Mouse (Mus musculus) intestine, embryonic 16.5 days (tissue): Measurements from ENCODE around the gene Acmsd. TPM values are rescaled to one million over a fixed set of nuclear protein-coding genes. Genes with fewer than 3 reads are reported as not detected.
"Not testable (repeated sequence)": the region's sequence is repeated elsewhere in the genome, so short reads cannot be mapped to it uniquely, and the experiment has no call there.

Experiments
- ATAC-seq: fragments of 200-750 bp; cut with Nextera tagmentation; 2 replicates; pipeline ENCODE4 v1.8.0; 2017; ENCODE audit warnings: moderate TSS enrichment, moderate library complexity
- H3K27ac ChIP-seq: fragments of 300-500 bp; sonication (generic); 2 replicates; pipeline ENCODE4 v1.5.1; 2014; ENCODE audit warnings: mild to moderate bottlenecking, low read length
- H3K27me3 ChIP-seq: fragments of 300-500 bp; sonication (generic); replicated peaks from 2 replicates; pipeline ENCODE4 v1.6.1; 2014; ENCODE audit warnings: low read length, control low read depth, mixed read lengths; ENCODE audit not compliant: control insufficient read depth, insufficient read depth
- H3K36me3 ChIP-seq: fragments of 300-500 bp; sonication (generic); 2 replicates; pipeline ENCODE4 v1.6.1; 2014; ENCODE audit warnings: low read length, control low read depth; ENCODE audit not compliant: control insufficient read depth, insufficient read depth
- H3K4me1 ChIP-seq: fragments of 300-500 bp; sonication (generic); 2 replicates; pipeline ENCODE4 v1.6.1; 2014; ENCODE audit warnings: low read length, control low read depth, mixed read lengths; ENCODE audit not compliant: control insufficient read depth, insufficient read depth
- H3K4me2 ChIP-seq: fragments of 300-500 bp; sonication (generic); 2 replicates; pipeline ENCODE4 v1.6.1; 2014; ENCODE audit warnings: low read depth, low read length, control low read depth
- H3K4me3 ChIP-seq: fragments of 300-500 bp; sonication (generic); 2 replicates; pipeline ENCODE4 v1.5.1; 2014; ENCODE audit warnings: mild to moderate bottlenecking, low read length
- H3K9ac ChIP-seq: fragments of 300-500 bp; sonication (generic); 2 replicates; pipeline ENCODE4 v1.6.1; 2014; ENCODE audit warnings: low read depth, low read length
- H3K9me3 ChIP-seq: fragments of 300-500 bp; sonication (generic); 2 replicates; pipeline ENCODE4 v1.6.1; 2016; ENCODE audit warnings: low read length, control low read depth; ENCODE audit not compliant: control insufficient read depth
- WGBS: fragments of 180-500 bp; shearing (Covaris S2); extraction: QIAGEN DNeasy Blood & Tissue Kit; methylation state at CpG from one replicate; pipeline ENCODE4 v1.1.7; 2014; 5-methylcytosine and 5-hydroxymethylcytosine counted together
- polyA plus RNA-seq: library from polyadenylated mRNA; unstranded; fragments of >200 nt; fragmentation: Nextera tagmentation; extraction: Ambion mirVana; gene quantifications from 2 replicates; pipeline ENCODE4 v1.2.1, GENCODE M21; 2015

Acmsd gene
- polyA plus RNA-seq, 1 experiment from 2014 or later: 0.12 TPM

- no peaks in the 10 kb centered on the region for H3K36me3 ChIP-seq
- H3K27me3 ChIP-seq: no peaks in the 10 kb centered on the region
- H3K4me3 ChIP-seq: no peak overlapping the region
- H3K9ac ChIP-seq: no peak overlapping the region
- WGBS: 71% methylated on average over 3 of the region's 3 CpGs
- ATAC-seq: no peak
- H3K4me2 ChIP-seq: no peak overlapping the region
- H3K4me1 ChIP-seq: no peaks in the 10 kb centered on the region
- no peak overlapping the region for H3K27ac ChIP-seq
- H3K9me3 ChIP-seq: 0 out of 2 replicates have a peak, but pooled peaks cover 3% of the 10 kb centered on the region
Observed at GRCm38 (mm10) chr1:127732841-127733240, 3.6 kb downstream of the Acmsd start.

- Histone ChIP-seq H3K9ac (no peak overlapping the region), H3K9me3 (no peaks in the 10 kb centered on the region), H3K4me2 (no peak overlapping the region), H3K4me3 (no peak overlapping the region), H3K4me1 (no peaks in the 10 kb centered on the region), H3K36me3 (no peaks in the 10 kb centered on the region), H3K27ac (no peak overlapping the region), H3K27me3 (no peaks in the 10 kb centered on the region)
- no peak for ATAC-seq
- WGBS: 52% methylated on average over 3 of the region's 3 CpGs
Observed at GRCm38 (mm10) chr1:127735356-127735755, 6.1 kb downstream of the Acmsd start.

- no peak for ATAC-seq
- Histone ChIP-seq H3K36me3 (no peaks in the 10 kb centered on the region), H3K4me1 (no peaks in the 10 kb centered on the region), H3K27ac (no peak overlapping the region), H3K9ac (no peak overlapping the region), H3K4me3 (no peak overlapping the region), H3K27me3 (no peaks in the 10 kb centered on the region), H3K4me2 (no peak overlapping the region), H3K9me3 (no peaks in the 10 kb centered on the region)
- 39% methylated on average over 11 of the region's 11 CpGs for WGBS
Observed at GRCm38 (mm10) chr1:127750401-127751102, 21.3 kb downstream of the Acmsd start.

- H3K4me2 ChIP-seq: no peak overlapping the region
- H3K36me3 ChIP-seq: no peaks in the 10 kb centered on the region
- no peak overlapping the region for H3K4me3 ChIP-seq
- H3K9me3 ChIP-seq: no peaks in the 10 kb centered on the region
- H3K27ac ChIP-seq: no peak overlapping the region
- no peak overlapping the region for H3K9ac ChIP-seq
- no peak for ATAC-seq
- H3K4me1 ChIP-seq: no peaks in the 10 kb centered on the region
- no peaks in the 10 kb centered on the region for H3K27me3 ChIP-seq
- WGBS: 37% methylated on average over 4 of the region's 4 CpGs
Observed at GRCm38 (mm10) chr1:127755806-127756205, 26.6 kb downstream of the Acmsd start.

- H3K27ac ChIP-seq: no peak overlapping the region
- 66% methylated on average over 5 of the region's 5 CpGs for WGBS
- no peaks in the 10 kb centered on the region for H3K9me3 ChIP-seq
- no peak overlapping the region for H3K4me3 ChIP-seq
- H3K4me2 ChIP-seq: no peak overlapping the region
- ATAC-seq: peak; percentile 78
- no peaks in the 10 kb centered on the region for H3K36me3 ChIP-seq
- H3K27me3 ChIP-seq: no peaks in the 10 kb centered on the region
- H3K4me1 ChIP-seq: no peaks in the 10 kb centered on the region
- no peak overlapping the region for H3K9ac ChIP-seq
Observed at GRCm38 (mm10) chr1:127756331-127757163, 27.3 kb downstream of the Acmsd start.

- H3K4me1 ChIP-seq, H3K36me3 ChIP-seq, H3K4me3 ChIP-seq, H3K9me3 ChIP-seq, H3K27me3 ChIP-seq, H3K27ac ChIP-seq, ATAC-seq, H3K9ac ChIP-seq, H3K4me2 ChIP-seq: not testable (repeated sequence)
- 95% methylated on average over 3 of the region's 3 CpGs for WGBS
Observed at GRCm38 (mm10) chr1:127757164-127757545, 27.9 kb downstream of the Acmsd start.

GRCm38 (mm10) chr1:127765468-127765867 is 36.3 kb downstream of the Acmsd start:
- Histone ChIP-seq H3K27ac (no peak overlapping the region), H3K27me3 (no peaks in the 10 kb centered on the region), H3K9me3 (no peaks in the 10 kb centered on the region), H3K4me2 (no peak overlapping the region), H3K36me3 (no peaks in the 10 kb centered on the region), H3K4me3 (no peak overlapping the region), H3K9ac (no peak overlapping the region), H3K4me1 (no peaks in the 10 kb centered on the region)
- 61% methylated on average over 2 of the region's 2 CpGs for WGBS
- ATAC-seq: no peak

- H3K9me3 ChIP-seq: no peaks in the 10 kb centered on the region
- no peaks in the 10 kb centered on the region for H3K27me3 ChIP-seq
- no peak overlapping the region for H3K27ac ChIP-seq
- H3K9ac ChIP-seq: no peak overlapping the region
- ATAC-seq: no peak
- no peaks in the 10 kb centered on the region for H3K4me1 ChIP-seq
- no peak overlapping the region for H3K4me3 ChIP-seq
- H3K36me3 ChIP-seq: no peaks in the 10 kb centered on the region
- WGBS: 84% methylated on average over 2 of the region's 2 CpGs
- no peak overlapping the region for H3K4me2 ChIP-seq
Observed at GRCm38 (mm10) chr1:127766741-127767140, 37.5 kb downstream of the Acmsd start.

- WGBS: under 1% methylated on average over 14 of the region's 14 CpGs
- H3K27me3 ChIP-seq: no peaks in the 10 kb centered on the region
- peak overlapping the region; percentile 83 for H3K27ac ChIP-seq
- peak overlapping the region; percentile 56 for H3K4me2 ChIP-seq
- peaks cover 8% of the 10 kb centered on the region for H3K4me1 ChIP-seq
- H3K9ac ChIP-seq: peak overlapping the region; percentile 67
- H3K4me3 ChIP-seq: peak overlapping the region; percentile 97
- H3K36me3 ChIP-seq: no peaks in the 10 kb centered on the region
- H3K9me3 ChIP-seq: no peaks in the 10 kb centered on the region
- ATAC-seq: peak; percentile 48
Observed at GRCm38 (mm10) chr1:127773198-127773802, 44.1 kb downstream of the Acmsd start.
